In the genomic region with DNA sequence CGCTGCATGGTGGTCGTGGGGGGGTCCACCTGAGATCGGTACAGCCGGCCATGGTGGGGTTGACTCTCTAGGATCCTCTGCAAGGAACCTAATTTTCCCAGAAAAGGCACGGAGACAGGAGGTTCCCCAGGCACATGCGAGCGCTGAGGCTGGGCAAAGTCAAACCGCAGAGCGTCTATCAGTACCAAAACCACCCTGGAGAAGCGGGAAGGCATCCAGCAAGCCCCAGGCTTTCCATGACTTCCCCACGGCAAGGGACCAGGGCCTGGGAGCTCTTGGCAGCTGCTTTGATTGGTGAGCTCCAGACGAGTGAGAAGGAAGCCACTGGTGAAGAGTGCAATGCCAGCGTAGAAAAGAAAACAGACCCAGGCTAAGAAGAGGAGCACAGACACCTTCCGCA, we compare ENCODE assay signal across 8 mouse cellular contexts. TPM values are rescaled to one million over a fixed set of nuclear protein-coding genes. Genes with fewer than 3 reads are reported as not detected.
DNase-seq lines count a peak whose midpoint lies in the region; ATAC-seq and TF ChIP-seq lines count a peak whose summit lies in the region.

No protein-coding gene starts in this region.

- no peak for DNase-seq in lung, embryonic 14.5 days
- no peak for DNase-seq in lung, adult 2 months
- DNase-seq in forebrain, embryonic 10.5 days (ENCODE audit: extremely low spot score, low spot score): no peak
- no peak for DNase-seq in spleen, postnatal 4 days (ENCODE audit: low spot score in 2 of 2)
- DNase-seq in embryo, embryonic 10 days (ENCODE audit: low spot score): no peak
- DNase-seq in urinary bladder, postnatal 36 days (ENCODE audit: low spot score in 2 of 2): no peak

- 0 out of 2 replicates have a peak, but pooled peaks cover 4% of the 10 kb centered on the region for H3K4me1 ChIP-seq in lung, embryonic 14.5 days (ENCODE audit: insufficient read depth)
- H3K4me1 ChIP-seq in lung, adult 2 months (ENCODE audit: control insufficient read depth, insufficient read depth, low read length): 0 out of 2 replicates have a peak, but pooled peaks cover 3% of the 10 kb centered on the region
- peaks cover 15% of the 10 kb centered on the region for H3K4me1 ChIP-seq in forebrain, embryonic 10.5 days
- H3K4me1 ChIP-seq in intestine, embryonic 16.5 days (ENCODE audit: control insufficient read depth, insufficient read depth, low read length): peaks cover 9% of the 10 kb centered on the region
- peaks cover 17% of the 10 kb centered on the region for H3K4me1 ChIP-seq in neural tube, embryonic 13.5 days (replicated peaks)

- TF ChIP-seq CTCF in lung, embryonic 14.5 days (IDR thresholded peaks at IDR 0.05; ENCODE audit: low read depth): no peak
- TF ChIP-seq CTCF in lung, adult 2 months (IDR thresholded peaks at IDR 0.05; ENCODE audit: insufficient read depth, low read length): no peak

- H3K36me3 ChIP-seq in lung, embryonic 14.5 days (ENCODE audit: insufficient read depth): peaks cover 70% of the 10 kb centered on the region
- H3K36me3 ChIP-seq in forebrain, embryonic 10.5 days (replicated peaks): peaks cover 79% of the 10 kb centered on the region
- peaks cover 23% of the 10 kb centered on the region for H3K36me3 ChIP-seq in intestine, embryonic 16.5 days (ENCODE audit: control insufficient read depth, insufficient read depth, low read length)
- H3K36me3 ChIP-seq in neural tube, embryonic 13.5 days: peaks cover 73% of the 10 kb centered on the region

- WGBS in lung, embryonic 14.5 days: 75% methylated on average over 14 of the region's 14 CpGs
- 75% methylated on average over 14 of the region's 14 CpGs for WGBS in lung, adult 2 months
- WGBS in forebrain, embryonic 10.5 days: 85% methylated on average over 14 of the region's 14 CpGs
- 76% methylated on average over 14 of the region's 14 CpGs for WGBS in intestine, embryonic 16.5 days
- WGBS in neural tube, embryonic 13.5 days: 84% methylated on average over 14 of the region's 14 CpGs

- no peak overlapping the region; the same call in 1 of the 2 replicates for H3K27ac ChIP-seq in lung, embryonic 14.5 days (ENCODE audit: low read depth)
- peak overlapping the region; percentile 87 for H3K27ac ChIP-seq in forebrain, embryonic 10.5 days
- peak overlapping the region; percentile 93 for H3K27ac ChIP-seq in intestine, embryonic 16.5 days (ENCODE audit: low read length)
- H3K27ac ChIP-seq in neural tube, embryonic 13.5 days (replicated peaks): peak overlapping the region; percentile 92; the same call in 1 of the 2 replicates

- peak overlapping the region; percentile 71 for H3K4me2 ChIP-seq in lung, embryonic 14.5 days
- H3K4me2 ChIP-seq in intestine, embryonic 16.5 days (ENCODE audit: low read depth, low read length): peak overlapping the region; percentile 84
- peak overlapping the region; percentile 72 for H3K4me2 ChIP-seq in neural tube, embryonic 13.5 days

- H3K9me3 ChIP-seq in lung, embryonic 14.5 days (ENCODE audit: low read depth, low read length): no peaks in the 10 kb centered on the region
- no peaks in the 10 kb centered on the region for H3K9me3 ChIP-seq in forebrain, embryonic 10.5 days
- H3K9me3 ChIP-seq in intestine, embryonic 16.5 days (ENCODE audit: control insufficient read depth, low read length): no peaks in the 10 kb centered on the region
- no peaks in the 10 kb centered on the region for H3K9me3 ChIP-seq in neural tube, embryonic 13.5 days

- peak overlapping the region; percentile 62 for H3K4me3 ChIP-seq in lung, embryonic 14.5 days (ENCODE audit: low read depth, low read length)
- no peak overlapping the region for H3K4me3 ChIP-seq in lung, adult 2 months (replicated peaks; ENCODE audit: extremely low read depth, low read depth, low read length)
- H3K4me3 ChIP-seq in forebrain, embryonic 10.5 days: peak overlapping the region; percentile 65
- peak overlapping the region; percentile 69 for H3K4me3 ChIP-seq in intestine, embryonic 16.5 days (ENCODE audit: low read length)
- H3K4me3 ChIP-seq in neural tube, embryonic 13.5 days: peak overlapping the region; percentile 65

- no peak for TF ChIP-seq POLR2A in lung, adult 2 months (IDR thresholded peaks at IDR 0.05; ENCODE audit: borderline replicate concordance, extremely low read depth, low read depth, low read length)

- ATAC-seq in lung, embryonic 14.5 days (ENCODE audit: insufficient read depth): no peak
- ATAC-seq in intestine, embryonic 16.5 days: no peak
- no peak for ATAC-seq in neural tube, embryonic 13.5 days (ENCODE audit: low read depth)

- H3K27me3 ChIP-seq in lung, embryonic 14.5 days (ENCODE audit: insufficient read depth, low read length): no peaks in the 10 kb centered on the region
- H3K27me3 ChIP-seq in forebrain, embryonic 10.5 days (ENCODE audit: poor library complexity, severe bottlenecking): no peaks in the 10 kb centered on the region
- H3K27me3 ChIP-seq in intestine, embryonic 16.5 days (replicated peaks; ENCODE audit: control insufficient read depth, insufficient read depth, low read length): no peaks in the 10 kb centered on the region
- H3K27me3 ChIP-seq in neural tube, embryonic 13.5 days: no peaks in the 10 kb centered on the region

- peak overlapping the region; percentile 56 for H3K9ac ChIP-seq in lung, embryonic 14.5 days
- peak overlapping the region; percentile 77 for H3K9ac ChIP-seq in intestine, embryonic 16.5 days (ENCODE audit: low read depth, low read length)
- peak overlapping the region; percentile 75 for H3K9ac ChIP-seq in neural tube, embryonic 13.5 days

RNA-seq across cellular contexts. Expression of gene Pigo, which starts 0.9 kb away (rescaled TPM):
- 19.2 and 21.4 TPM in 2 replicates for polyA plus RNA-seq in lung, embryonic 14.5 days (2014; fragmentation: Nextera tagmentation; extraction: Ambion mirVana)
- 15.9 and 23.3 TPM in 2 replicates for polyA plus RNA-seq in lung, adult 2 months (2012; rRNA removed)
- 22.2 and 24.4 TPM in 2 replicates for polyA plus RNA-seq in forebrain, embryonic 10.5 days (2016; fragmentation: Nextera tagmentation; extraction: Ambion mirVana)
- 29.6 and 30.3 TPM in 2 replicates for polyA plus RNA-seq in intestine, embryonic 16.5 days (2015; fragmentation: Nextera tagmentation; extraction: Ambion mirVana)
- polyA plus RNA-seq in neural tube, embryonic 13.5 days (2015; fragmentation: Nextera tagmentation; extraction: Ambion mirVana): 22.4 and 23.3 TPM in 2 replicates

RNA-seq across cellular contexts. Expression of gene Stoml2, which starts 6.8 kb away (rescaled TPM):
- polyA plus RNA-seq in lung, embryonic 14.5 days (2014; fragmentation: Nextera tagmentation; extraction: Ambion mirVana): 331 and 340 TPM in 2 replicates
- polyA plus RNA-seq in lung, adult 2 months (2012; rRNA removed): 44.9 and 56.6 TPM in 2 replicates
- 496 and 515 TPM in 2 replicates for polyA plus RNA-seq in forebrain, embryonic 10.5 days (2016; fragmentation: Nextera tagmentation; extraction: Ambion mirVana)
- 306 and 324 TPM in 2 replicates for polyA plus RNA-seq in intestine, embryonic 16.5 days (2015; fragmentation: Nextera tagmentation; extraction: Ambion mirVana)
- 224 and 235 TPM in 2 replicates for polyA plus RNA-seq in neural tube, embryonic 13.5 days (2015; fragmentation: Nextera tagmentation; extraction: Ambion mirVana)

RNA-seq across cellular contexts. Expression of gene Fancg, which starts 14.4 kb away (rescaled TPM):
- polyA plus RNA-seq in lung, embryonic 14.5 days (2014; fragmentation: Nextera tagmentation; extraction: Ambion mirVana): 19.4 and 20.8 TPM in 2 replicates
- polyA plus RNA-seq in lung, adult 2 months (2012; rRNA removed): 9.1 and 12.8 TPM in 2 replicates
- polyA plus RNA-seq in forebrain, embryonic 10.5 days (2016; fragmentation: Nextera tagmentation; extraction: Ambion mirVana): 23.1 and 27.3 TPM in 2 replicates
- 16.1 and 16.2 TPM in 2 replicates for polyA plus RNA-seq in intestine, embryonic 16.5 days (2015; fragmentation: Nextera tagmentation; extraction: Ambion mirVana)
- 19.9 and 20.4 TPM in 2 replicates for polyA plus RNA-seq in neural tube, embryonic 13.5 days (2015; fragmentation: Nextera tagmentation; extraction: Ambion mirVana)

RNA-seq across cellular contexts. Expression of gene Fam214b, which starts 21.3 kb away (rescaled TPM):
- 7.1 and 7.8 TPM in 2 replicates for polyA plus RNA-seq in lung, embryonic 14.5 days (2014; fragmentation: Nextera tagmentation; extraction: Ambion mirVana)
- 17.5 and 24.9 TPM in 2 replicates for polyA plus RNA-seq in lung, adult 2 months (2012; rRNA removed)
- polyA plus RNA-seq in forebrain, embryonic 10.5 days (2016; fragmentation: Nextera tagmentation; extraction: Ambion mirVana): 19.8 and 20.3 TPM in 2 replicates
- polyA plus RNA-seq in intestine, embryonic 16.5 days (2015; fragmentation: Nextera tagmentation; extraction: Ambion mirVana): 6.7 and 8.6 TPM in 2 replicates
- 28.4 and 29.9 TPM in 2 replicates for polyA plus RNA-seq in neural tube, embryonic 13.5 days (2015; fragmentation: Nextera tagmentation; extraction: Ambion mirVana)

RNA-seq across cellular contexts. Expression of gene Vcp, which starts 24.4 kb away (rescaled TPM):
- 558 and 560 TPM in 2 replicates for polyA plus RNA-seq in lung, embryonic 14.5 days (2014; fragmentation: Nextera tagmentation; extraction: Ambion mirVana)
- 118 and 146 TPM in 2 replicates for polyA plus RNA-seq in lung, adult 2 months (2012; rRNA removed)
- polyA plus RNA-seq in forebrain, embryonic 10.5 days (2016; fragmentation: Nextera tagmentation; extraction: Ambion mirVana): 655 and 667 TPM in 2 replicates
- 448 and 464 TPM in 2 replicates for polyA plus RNA-seq in intestine, embryonic 16.5 days (2015; fragmentation: Nextera tagmentation; extraction: Ambion mirVana)
- polyA plus RNA-seq in neural tube, embryonic 13.5 days (2015; fragmentation: Nextera tagmentation; extraction: Ambion mirVana): 526 and 554 TPM in 2 replicates
